Mouse (Mus musculus): ENCODE data around the gene Gm9837.
A peak's percentile ranks its signal among the peaks of the same experiment; 100 is the strongest.

Gm9837 gene

DNA sequence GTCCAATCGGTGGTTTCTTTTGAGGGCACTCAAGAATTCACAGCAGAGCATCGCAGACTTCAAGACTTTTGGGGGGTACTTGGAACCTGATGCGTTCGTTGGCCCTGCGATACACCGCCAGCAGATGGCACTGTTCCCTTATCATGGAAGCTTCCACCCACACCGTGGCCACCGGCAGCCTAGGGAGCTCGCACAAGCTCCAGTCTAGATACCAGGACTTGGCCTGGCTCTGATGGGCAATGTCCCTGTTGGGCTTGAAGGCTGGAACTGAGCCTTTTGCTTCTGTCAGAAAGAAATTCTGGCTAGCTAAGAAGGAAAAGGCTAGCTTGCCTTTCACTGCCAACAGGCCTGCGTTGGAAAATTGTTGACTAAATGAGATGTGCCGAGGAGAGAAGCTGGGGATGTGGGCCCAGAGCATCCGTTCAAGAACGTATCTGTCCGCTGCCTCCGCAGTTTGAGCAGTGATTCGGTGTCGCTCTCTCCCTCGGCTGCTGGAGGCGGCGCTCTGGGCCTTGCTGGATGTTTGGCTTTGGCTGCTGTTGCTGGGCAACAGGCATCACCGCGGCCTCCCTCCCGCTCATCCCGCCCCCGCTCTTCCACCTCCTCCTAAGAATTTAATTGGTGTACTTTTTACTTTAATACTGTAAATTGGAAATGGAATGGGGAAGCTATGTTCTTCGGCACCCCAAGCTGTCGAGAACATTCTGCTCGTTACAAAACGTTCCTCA is at the start of gene Gm9837:
Gene Gm9837, minus strand, starts transcription at position 512 of the 728 bp plus-strand sequence.
- DNase-seq, result peak; percentile 73 to 89

DNA sequence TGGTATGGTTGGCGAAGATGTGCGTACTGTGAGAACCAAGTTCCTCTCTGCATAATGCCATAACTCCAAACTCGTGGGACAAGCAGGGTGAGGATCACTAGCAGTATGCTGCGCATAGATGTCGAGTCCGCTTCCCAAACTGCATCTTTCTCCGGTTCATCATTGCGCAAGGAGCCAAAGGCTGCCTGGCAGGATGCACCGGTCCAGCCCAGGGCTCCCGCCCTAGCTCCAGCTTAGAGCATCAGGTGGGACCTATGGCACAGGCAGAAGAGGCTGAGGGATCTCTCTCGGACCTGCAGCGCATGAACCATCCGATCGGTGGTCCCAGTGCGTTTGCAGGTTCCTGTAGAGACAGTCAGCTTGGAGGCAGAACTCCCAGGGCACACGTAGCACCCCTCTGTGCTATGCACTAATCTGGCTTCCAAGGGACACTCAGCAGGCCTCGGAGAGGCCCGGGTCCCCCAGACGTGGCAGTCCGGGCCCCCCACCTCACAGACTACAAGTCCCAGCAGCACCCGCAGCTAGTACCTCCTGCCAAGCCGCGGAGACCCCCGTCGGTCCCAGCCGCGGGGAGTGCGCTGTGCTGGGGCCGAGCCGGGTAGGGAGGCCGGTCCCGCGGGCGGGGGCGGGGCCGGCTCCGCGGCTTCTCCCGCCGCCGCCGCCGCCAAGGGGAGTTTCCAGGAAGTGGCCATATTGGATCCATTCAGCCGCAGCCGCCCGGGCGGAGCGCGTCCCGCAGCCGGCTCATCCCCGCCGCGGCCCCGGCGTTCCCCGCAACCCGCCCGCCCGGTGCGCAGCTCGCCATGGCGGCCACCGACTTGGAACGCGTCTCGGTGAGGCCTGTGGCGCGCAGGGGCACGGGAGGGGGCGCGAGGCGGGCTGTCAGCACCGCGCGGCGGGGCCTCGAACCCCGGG is 49.2 kb upstream of the Gm9837 start, which contains the start of gene Sept8:
Gene Sept8, plus strand, starts transcription at position 51 of the 915 bp plus-strand sequence.
- peak in 1 of 2 experiments; percentile 42 for DNase-seq

GRCm38 (mm10) chr11:53518759-53519158 is 48.5 kb upstream of the Gm9837 start:
- DNase-seq, result no peak

DNA sequence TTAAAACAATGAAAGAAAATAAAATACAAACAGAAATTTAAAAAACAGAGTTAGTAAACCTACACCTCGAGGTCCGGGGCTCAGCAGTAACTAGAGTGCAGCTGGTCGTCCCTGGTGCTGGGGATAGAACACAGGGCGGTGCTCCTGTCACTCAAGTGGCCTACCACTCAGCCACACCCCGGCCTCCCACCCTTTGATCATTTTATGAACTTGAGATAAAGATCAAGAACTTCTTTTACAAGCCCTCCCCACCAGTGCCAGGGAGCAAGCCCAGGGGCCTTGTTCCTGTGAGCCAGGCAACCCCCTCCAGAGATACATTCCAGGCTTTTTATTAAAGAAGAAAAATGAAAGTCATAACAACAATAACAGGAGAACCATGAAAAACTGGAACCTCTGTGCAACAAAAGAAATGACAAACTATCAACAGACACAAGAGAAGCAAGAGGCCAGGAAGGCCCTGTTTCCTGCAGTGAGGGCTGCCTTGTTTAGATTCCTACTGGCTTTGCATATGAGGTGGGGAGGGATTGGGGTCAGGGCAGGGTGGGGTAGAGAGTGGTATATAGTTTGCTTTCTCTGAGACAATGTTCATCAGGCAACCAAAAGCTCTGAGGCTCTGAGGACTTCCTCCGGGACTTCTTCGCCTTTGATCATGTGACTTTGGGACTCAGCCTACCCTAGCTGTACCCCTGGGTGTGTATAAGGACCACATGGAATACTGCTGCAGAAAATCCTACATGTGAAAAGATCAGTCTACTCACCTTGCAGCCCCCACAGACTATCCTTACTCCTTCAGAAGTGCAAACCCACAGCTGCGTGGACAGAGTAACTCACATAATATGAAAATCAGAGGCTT is 46.7 kb upstream of the Gm9837 start:
- DNase-seq, result no peak

- no peak for DNase-seq
Measured at GRCm38 (mm10) chr11:53510351-53510750, 40.1 kb upstream of the Gm9837 start.

- no peak for DNase-seq
Measured at GRCm38 (mm10) chr11:53508591-53508990, 38.3 kb upstream of the Gm9837 start.

- peak in 1 of 2 experiments; percentile 27 for DNase-seq
Measured at GRCm38 (mm10) chr11:53508152-53508551, 37.9 kb upstream of the Gm9837 start.

DNA sequence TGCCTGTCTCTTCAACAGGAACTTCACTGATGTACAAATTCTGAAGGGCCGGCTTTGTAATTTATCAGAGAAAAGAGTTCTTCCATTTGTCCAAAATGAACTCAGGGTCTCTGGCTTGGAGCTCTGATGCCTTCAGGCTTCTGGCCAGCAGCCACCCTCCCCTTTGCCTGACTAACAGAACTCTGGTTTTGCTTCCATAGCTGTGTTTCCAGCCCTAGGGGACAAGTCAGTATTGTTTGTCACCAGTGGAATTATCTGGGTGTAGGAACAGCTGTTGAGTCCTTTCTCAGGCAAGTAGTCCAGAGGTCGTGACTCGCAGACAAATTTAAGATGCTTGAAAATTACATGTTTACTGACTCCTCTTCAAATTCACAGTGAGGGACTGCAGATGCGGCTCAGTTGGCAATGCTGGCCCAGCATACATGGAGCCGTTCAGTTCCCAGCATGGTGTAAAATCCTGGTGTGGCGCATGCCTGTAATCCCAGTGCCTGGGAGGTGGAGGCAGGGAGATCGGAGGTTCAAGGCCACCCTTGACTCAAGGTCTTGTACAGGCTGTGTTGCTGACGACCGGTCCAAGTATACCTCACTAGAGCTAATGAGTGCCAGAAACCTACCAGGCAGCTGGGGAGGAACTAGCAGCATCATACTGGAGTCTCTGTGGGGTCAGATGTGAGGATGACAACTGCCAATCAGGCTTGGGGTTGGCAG is 37.0 kb upstream of the Gm9837 start:
- no peak for DNase-seq

GRCm38 (mm10) chr11:53505026-53505663 is 34.9 kb upstream of the Gm9837 start:
- DNase-seq, result no peak

DNA sequence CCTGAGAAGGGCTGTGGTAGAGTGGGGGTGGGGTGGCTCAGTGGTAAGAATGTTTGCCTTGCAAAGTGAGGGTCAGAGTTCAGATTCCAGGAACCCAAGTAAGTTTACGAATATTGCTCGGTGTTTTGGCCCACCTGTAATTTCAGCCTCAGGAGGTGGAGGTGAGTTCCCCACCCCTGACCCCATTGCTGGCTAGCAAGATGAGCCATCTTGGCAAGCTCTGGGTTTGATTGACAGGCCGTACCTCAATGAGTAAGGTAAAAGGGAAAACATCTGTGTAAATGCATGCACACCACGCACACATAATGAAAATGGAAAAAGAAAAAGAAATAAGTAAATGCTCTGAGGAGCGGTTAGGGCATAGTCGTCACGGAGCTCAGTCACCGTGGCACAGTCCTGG is 34.1 kb upstream of the Gm9837 start:
- DNase-seq, result no peak

DNA sequence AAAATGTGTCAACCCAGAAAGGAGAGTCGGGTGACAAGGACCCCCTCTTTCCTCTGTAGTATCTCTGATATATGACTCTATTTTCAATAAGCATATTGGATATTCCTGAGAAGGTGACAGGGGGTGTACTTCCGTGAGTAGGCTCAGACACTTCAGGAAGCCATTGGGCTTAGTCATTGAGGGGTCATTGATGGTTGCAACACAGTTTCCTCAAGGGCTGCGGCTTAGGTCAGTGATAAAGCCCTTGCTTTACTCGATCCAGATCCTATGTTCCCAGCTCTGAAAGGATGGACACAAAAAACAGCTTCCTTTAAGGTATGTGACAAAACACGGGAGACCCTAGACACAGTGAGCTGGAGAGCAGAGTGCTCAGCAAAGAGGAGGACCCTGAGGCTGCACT is 33.5 kb upstream of the Gm9837 start:
- no peak for DNase-seq

- DNase-seq, result no peak
Measured at GRCm38 (mm10) chr11:53502039-53502765, 31.9 kb upstream of the Gm9837 start.

DNA sequence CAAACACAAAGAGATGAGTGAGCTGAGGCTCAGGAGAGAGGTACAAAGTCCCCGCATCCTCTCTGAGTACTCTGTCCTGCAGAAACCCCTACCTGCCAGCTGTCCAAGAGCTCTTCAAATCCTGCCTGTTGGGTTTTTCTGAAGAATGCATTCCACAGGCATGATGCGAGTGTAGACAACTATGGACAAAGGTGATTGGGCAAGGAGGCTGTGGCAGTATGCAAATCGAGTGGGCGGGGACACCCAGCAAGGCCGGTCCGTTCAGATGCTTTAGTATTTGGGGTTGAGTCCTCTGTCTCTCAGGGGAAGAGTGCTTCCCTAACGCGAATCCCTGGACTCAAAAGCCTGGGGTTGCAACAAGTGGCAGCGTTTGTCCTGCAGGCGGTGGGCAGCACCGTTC is 30.3 kb upstream of the Gm9837 start:
- DNase-seq, result peak in 1 of 2 experiments; percentile 23

DNA sequence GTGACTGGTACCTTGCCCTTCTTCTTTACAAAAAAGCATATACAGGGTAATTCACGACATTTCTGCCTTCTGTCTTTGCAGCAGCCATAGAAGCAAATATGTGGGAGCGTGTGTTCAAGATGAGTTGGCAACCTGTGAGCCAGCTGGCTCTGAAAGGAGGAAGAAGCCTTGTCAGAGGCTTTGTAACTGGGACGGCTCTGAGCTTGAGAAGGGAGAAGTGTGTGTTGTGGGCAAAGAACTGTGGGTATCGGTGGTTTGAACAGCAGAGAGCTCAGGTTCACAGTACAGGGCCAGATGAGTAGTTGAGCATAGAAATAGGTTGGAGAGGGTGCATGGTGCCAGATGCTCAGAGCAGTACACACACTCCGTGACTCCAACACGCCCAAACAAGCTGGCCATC is 26.7 kb upstream of the Gm9837 start:
- DNase-seq, result no peak

DNA sequence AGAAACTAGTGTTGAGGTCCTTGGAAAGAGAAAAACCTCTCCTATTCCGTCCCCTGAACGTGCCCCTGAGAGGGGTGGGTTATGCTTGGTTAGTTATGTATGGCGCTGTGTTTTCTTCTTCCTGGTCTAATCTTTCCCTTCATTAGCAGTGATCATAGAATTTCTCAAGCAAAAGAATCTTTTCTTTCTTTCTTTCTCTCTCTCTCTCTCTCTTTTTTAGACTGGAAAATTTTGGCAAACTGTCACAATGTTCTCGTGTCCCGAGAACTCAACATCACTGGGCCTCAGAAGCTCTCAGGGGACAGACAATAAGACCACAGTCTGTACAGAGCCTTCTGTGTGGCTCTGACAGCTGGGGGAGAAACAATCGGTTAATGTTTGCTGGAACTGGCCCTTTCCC is 25.1 kb upstream of the Gm9837 start:
- DNase-seq, result no peak

- DNase-seq, result no peak
Measured at GRCm38 (mm10) chr11:53493243-53493955, 23.1 kb upstream of the Gm9837 start.

DNA sequence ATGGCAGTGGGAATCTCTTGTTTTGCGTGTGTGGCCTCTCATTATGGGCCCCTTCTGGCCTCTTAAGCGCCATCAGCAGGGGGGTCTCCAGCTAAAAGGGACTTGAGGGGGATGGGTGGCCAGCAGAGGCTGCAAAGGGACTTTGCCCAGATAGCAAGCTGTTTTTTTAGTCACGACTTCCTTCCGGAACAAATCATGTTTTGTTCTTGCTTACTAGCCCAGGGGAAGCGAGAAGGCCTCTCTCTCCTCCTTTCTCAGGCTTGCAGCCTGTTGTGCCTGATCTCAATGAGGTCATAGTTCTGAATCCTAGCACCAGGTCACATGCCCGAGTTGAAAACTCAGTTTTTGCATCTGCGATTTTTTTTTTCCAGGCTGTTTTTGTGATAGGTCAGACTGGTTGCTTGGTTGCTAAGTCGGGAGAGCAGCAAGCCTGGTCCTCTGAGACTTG is 21.7 kb upstream of the Gm9837 start:
- DNase-seq, result no peak

DNA sequence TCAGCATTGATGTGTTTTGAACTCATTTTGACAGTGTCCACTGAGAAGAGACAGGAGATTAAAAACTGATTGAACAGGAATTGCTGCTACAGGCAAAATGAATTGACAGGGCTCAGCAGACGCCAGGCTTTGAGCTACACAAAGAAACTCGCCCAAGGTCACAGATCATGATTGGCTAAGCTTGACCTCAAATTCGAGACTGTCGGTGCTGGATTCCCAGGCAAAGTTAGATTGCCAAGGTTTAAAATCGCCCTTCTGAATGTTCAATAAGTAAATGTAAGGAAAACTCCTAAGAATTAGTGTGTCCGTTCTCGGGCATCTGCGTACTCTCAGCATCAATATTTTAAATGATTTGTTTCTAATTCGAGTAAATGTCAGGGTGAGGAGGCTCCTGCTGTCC is 19.1 kb upstream of the Gm9837 start:
- DNase-seq, result no peak

GRCm38 (mm10) chr11:53489007-53489406 is 18.7 kb upstream of the Gm9837 start:
- DNase-seq, result no peak
